In genomic region chrX:36156677-36157076, GRCm38 (mm10) we compare ENCODE assay signal across 27 mouse cellular contexts. TPM values are rescaled to one million over a fixed set of nuclear protein-coding genes. Genes with fewer than 3 reads are reported as not detected.
"Had no signal": no experiment of that assay in that cellular context is flagged by ENCODE, and none has a peak within 500 bp of the region (broad histone marks: within the 10 kb centered on the region; RNA-seq: fewer than 3 reads in every experiment).

No protein-coding gene starts in this region.

- ATAC-seq: forebrain, postnatal 0 days; hindbrain, postnatal 0 days; intestine, embryonic 16.5 days; liver, embryonic 12.5 days had no signal

- H3K27me3 ChIP-seq: hindbrain, embryonic 13.5 days; hindbrain, embryonic 15.5 days; kidney, embryonic 15.5 days; limb, embryonic 13.5 days; limb, embryonic 15.5 days; liver, embryonic 12.5 days had no signal

- H3K27ac ChIP-seq: hindbrain, embryonic 13.5 days; hindbrain, embryonic 15.5 days; hindbrain, postnatal 0 days; kidney, embryonic 15.5 days; kidney, postnatal 0 days; limb, embryonic 13.5 days; limb, embryonic 15.5 days; liver, embryonic 12.5 days; liver, embryonic 14.5 days had no signal

- H3K9me3 ChIP-seq: hindbrain, embryonic 13.5 days; hindbrain, embryonic 15.5 days; kidney, embryonic 15.5 days; limb, embryonic 13.5 days; limb, embryonic 15.5 days; liver, embryonic 12.5 days had no signal

- H3K9ac ChIP-seq: forebrain, postnatal 0 days; hindbrain, embryonic 13.5 days; hindbrain, embryonic 15.5 days; kidney, embryonic 15.5 days; limb, embryonic 13.5 days; limb, embryonic 15.5 days; liver, embryonic 12.5 days; liver, embryonic 14.5 days had no signal

- H3K4me3 ChIP-seq: hindbrain, embryonic 13.5 days; hindbrain, embryonic 15.5 days; kidney, embryonic 15.5 days; limb, embryonic 13.5 days; limb, embryonic 15.5 days; liver, embryonic 12.5 days had no signal

- H3K4me1 ChIP-seq: hindbrain, embryonic 13.5 days; hindbrain, embryonic 15.5 days; kidney, embryonic 15.5 days; limb, embryonic 13.5 days; limb, embryonic 15.5 days; liver, embryonic 12.5 days had no signal

- DNase-seq: forebrain, postnatal 0 days; gastrocnemius, postnatal 14 days; gastrocnemius, postnatal 36 days; heart, adult 18-20 months; heart, postnatal 36 days; kidney, adult 11 months; kidney, adult 2 months; kidney, adult 9 months; kidney, postnatal 14 days; kidney, postnatal 36 days; layer of hippocampus, adult 9-11 months; layer of hippocampus, postnatal 36 days; left cerebral cortex, postnatal 4 days had no signal

- H3K36me3 ChIP-seq: hindbrain, embryonic 13.5 days; hindbrain, embryonic 15.5 days; kidney, embryonic 15.5 days; limb, embryonic 13.5 days; limb, embryonic 15.5 days; liver, embryonic 12.5 days had no signal

- H3K4me2 ChIP-seq: hindbrain, embryonic 13.5 days; hindbrain, embryonic 15.5 days; kidney, embryonic 15.5 days; limb, embryonic 13.5 days; limb, embryonic 15.5 days; liver, embryonic 12.5 days had no signal

RNA-seq across cellular contexts. Expression of gene Zcchc12, which starts 39.0 kb away (rescaled TPM):
- total RNA-seq: gastrocnemius, adult 18-20 months; gastrocnemius, adult 8-10 months; gastrocnemius, postnatal 14 days; gastrocnemius, postnatal 36 days; liver, adult 2 months had no signal
- polyA plus RNA-seq: liver, adult 2 months had no signal

RNA-seq across cellular contexts. Expression of gene Il13ra1, which starts 44.8 kb away (rescaled TPM):
- total RNA-seq: hematopoietic stem cell, adult 5-6 weeks had no signal
